In the genomic region with DNA sequence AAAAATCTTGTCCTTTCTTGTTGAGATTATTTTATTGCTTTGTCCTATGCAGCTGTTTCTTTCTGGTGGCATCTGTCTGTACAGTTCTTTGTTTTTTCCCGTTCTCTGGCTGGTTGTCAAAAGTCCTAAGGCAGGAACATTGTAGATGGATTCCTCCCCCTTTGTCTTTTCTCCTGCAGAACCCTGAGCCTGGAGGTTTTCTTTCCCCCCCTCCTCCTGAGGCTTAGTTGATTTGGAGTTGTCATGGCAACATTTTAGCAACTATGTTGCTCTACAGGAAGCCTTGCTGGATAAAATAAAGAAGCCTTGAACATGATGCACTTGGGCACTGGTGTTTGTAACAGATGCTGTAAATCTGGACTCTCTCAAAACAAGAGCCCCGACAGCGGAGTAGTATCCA, we compare ENCODE assay signal across 8 mouse cellular contexts. TPM values are rescaled to one million over a fixed set of nuclear protein-coding genes. Genes with fewer than 3 reads are reported as not detected.
DNase-seq lines count a peak whose midpoint lies in the region; ATAC-seq and TF ChIP-seq lines count a peak whose summit lies in the region.

No protein-coding gene starts in this region.

- H3K4me1 ChIP-seq in kidney, adult 2 months (ENCODE audit: control insufficient read depth, insufficient read depth, low read length), result no peaks in the 10 kb centered on the region
- H3K4me1 ChIP-seq in liver, postnatal 0 days (ENCODE audit: insufficient read depth), result peaks cover 18% of the 10 kb centered on the region
- H3K4me1 ChIP-seq in stomach, postnatal 0 days (replicated peaks; ENCODE audit: control insufficient read depth, insufficient read depth), result 0 out of 2 replicates have a peak, but pooled peaks cover 3% of the 10 kb centered on the region

- no peaks in the 10 kb centered on the region for H3K9me3 ChIP-seq in liver, postnatal 0 days (ENCODE audit: low read length)
- H3K9me3 ChIP-seq in stomach, postnatal 0 days (ENCODE audit: control insufficient read depth, low read length), result no peaks in the 10 kb centered on the region

- H3K4me2 ChIP-seq in liver, postnatal 0 days (ENCODE audit: low read depth, low read length), result peak overlapping the region; percentile 73
- H3K4me2 ChIP-seq in stomach, postnatal 0 days (replicated peaks; ENCODE audit: low read depth), result peak overlapping the region; percentile 64

- peak; percentile 39 for DNase-seq in kidney, adult 2 months
- DNase-seq in kidney, postnatal 10 days, result no peak
- DNase-seq in CD4-positive, CD25-positive, alpha-beta regulatory T cell, adult 2 months (ENCODE audit: low read depth, low spot score), result peak; percentile 47
- peak; percentile 49 for DNase-seq in embryo, embryonic 11 days
- DNase-seq in heart, postnatal 10 days, result peak; percentile 46 to 48
- no peak for DNase-seq in liver, postnatal 0 days
- no peak for DNase-seq in stomach, postnatal 0 days (ENCODE audit: low spot score)

- ATAC-seq in liver, postnatal 0 days, result no peak
- no peak; the same call in 1 of the 2 replicates for ATAC-seq in stomach, postnatal 0 days (ENCODE audit: low FRiP score, low TSS enrichment)
- ATAC-seq in erythroid progenitor cell, adult 5-6 weeks (replicated peaks; ENCODE audit: low FRiP score, poor library complexity, severe bottlenecking), result no peak

- H3K27ac ChIP-seq in kidney, adult 2 months (ENCODE audit: insufficient read depth, low read depth, low read length), result peak overlapping the region; percentile 91; the same call in 1 of the 2 replicates
- H3K27ac ChIP-seq in liver, postnatal 0 days (ENCODE audit: low read depth), result peak overlapping the region; percentile 95
- H3K27ac ChIP-seq in stomach, postnatal 0 days (replicated peaks), result peak overlapping the region; percentile 96

- no peaks in the 10 kb centered on the region; the same call in 1 of the 2 replicates for H3K36me3 ChIP-seq in kidney, adult 2 months (ENCODE audit: control insufficient read depth, insufficient read depth, low read length)
- peaks cover 19% of the 10 kb centered on the region for H3K36me3 ChIP-seq in liver, postnatal 0 days (replicated peaks; ENCODE audit: insufficient read depth, low read length)
- peaks cover 7% of the 10 kb centered on the region; the same call in 1 of the 2 replicates for H3K36me3 ChIP-seq in stomach, postnatal 0 days (ENCODE audit: control insufficient read depth, insufficient read depth, low read length)

- H3K4me3 ChIP-seq in kidney, adult 2 months (ENCODE audit: insufficient read depth, low read depth, low read length), result peak overlapping the region; percentile 28
- H3K4me3 ChIP-seq in liver, postnatal 0 days (ENCODE audit: low read depth, low read length), result peak overlapping the region; percentile 100
- peak overlapping the region; percentile 94 for H3K4me3 ChIP-seq in stomach, postnatal 0 days (ENCODE audit: low read depth, low read length)

- intact Hi-C loops in heart, postnatal 10 days (cut with DNase I), result loop anchor here (1.0 to 5.0 kb wide), 2 partner anchors 25 to 65 kb away; a partner anchor contains a TSS

- TF ChIP-seq CTCF in kidney, adult 2 months (conservative IDR thresholded peaks at IDR 0.05; ENCODE audit: insufficient read depth, insufficient read length, low read depth, low read length), result no peak
- no peak for TF ChIP-seq CTCF in liver, postnatal 0 days (IDR thresholded peaks at IDR 0.05; ENCODE audit: low read depth)
- no peak for TF ChIP-seq CTCF in stomach, postnatal 0 days (IDR thresholded peaks at IDR 0.05; ENCODE audit: low read depth)

- WGBS in kidney, adult 2 months, result 32% methylated on average over 3 of the region's 3 CpGs
- WGBS in liver, postnatal 0 days (ENCODE audit: insufficient replicate concordance), result 51% methylated on average over 3 of the region's 3 CpGs
- 22% methylated on average over 3 of the region's 3 CpGs for WGBS in stomach, postnatal 0 days

- H3K9ac ChIP-seq in liver, postnatal 0 days (replicated peaks), result peak overlapping the region; percentile 98
- peak overlapping the region; percentile 96 for H3K9ac ChIP-seq in stomach, postnatal 0 days (ENCODE audit: low read length)

- no peak for TF ChIP-seq POLR2A in kidney, adult 2 months (IDR thresholded peaks at IDR 0.05; ENCODE audit: low read depth, low read length)

- H3K27me3 ChIP-seq in kidney, adult 2 months (replicated peaks; ENCODE audit: control insufficient read depth, insufficient read depth, low read length), result no peaks in the 10 kb centered on the region
- H3K27me3 ChIP-seq in liver, postnatal 0 days (ENCODE audit: insufficient read depth, low read length), result no peaks in the 10 kb centered on the region
- no peaks in the 10 kb centered on the region for H3K27me3 ChIP-seq in stomach, postnatal 0 days (ENCODE audit: control insufficient read depth, insufficient read depth, low read length)

- TF ChIP-seq EP300 in liver, postnatal 0 days (IDR thresholded peaks at IDR 0.05; ENCODE audit: low read depth), result no peak
- no peak for TF ChIP-seq EP300 in stomach, postnatal 0 days (optimal IDR thresholded peaks at IDR 0.05)

RNA-seq across cellular contexts. Expression of a gene that starts 1.3 kb away (rescaled TPM):
- polyA plus RNA-seq in kidney, adult 2 months (2012; rRNA removed), result 56.8 and 59.0 TPM in 2 replicates
- 10 to 100 TPM; 50.4 to 51.3 TPM for total RNA-seq in heart, postnatal 10 days (2021)
- 22.6 and 25.4 TPM in 2 replicates for polyA plus RNA-seq in liver, postnatal 0 days (2015; fragmentation: Nextera tagmentation; extraction: Ambion mirVana)
- 39.1 and 41.6 TPM in 2 replicates for polyA plus RNA-seq in stomach, postnatal 0 days (2015; fragmentation: Nextera tagmentation; extraction: Ambion mirVana)
- total RNA-seq in erythroid progenitor cell, adult 5-6 weeks (2015; ENCODE audit: low replicate concordance), result 1.7 and 4.3 TPM in 2 replicates
- 5.0 and 9.1 TPM in 2 replicates for total RNA-seq in erythroid progenitor cell, adult 5-6 weeks (2017; ENCODE audit: low replicate concordance)

RNA-seq across cellular contexts. Expression of a gene that starts 6.2 kb away (rescaled TPM):
- polyA plus RNA-seq in kidney, adult 2 months (2012; rRNA removed), result 77.3 and 79.7 TPM in 2 replicates
- total RNA-seq in heart, postnatal 10 days (2021), result 1 to 10 TPM; 1.6 TPM
- 36.5 and 37.8 TPM in 2 replicates for polyA plus RNA-seq in liver, postnatal 0 days (2015; fragmentation: Nextera tagmentation; extraction: Ambion mirVana)
- 3.7 and 3.8 TPM in 2 replicates for polyA plus RNA-seq in stomach, postnatal 0 days (2015; fragmentation: Nextera tagmentation; extraction: Ambion mirVana)
- total RNA-seq in erythroid progenitor cell, adult 5-6 weeks (2015; ENCODE audit: low replicate concordance), result not detected in 2 replicates
- total RNA-seq in erythroid progenitor cell, adult 5-6 weeks (2017; ENCODE audit: low replicate concordance), result 0.90 TPM in 1 of 2 replicates, not detected in the other

RNA-seq across cellular contexts. Expression of a gene that starts 23.7 kb away (rescaled TPM):
- 1.6 and 4.8 TPM in 2 replicates for polyA plus RNA-seq in kidney, adult 2 months (2012; rRNA removed)
- 1 to 10 TPM; 2.1 to 2.5 TPM for total RNA-seq in heart, postnatal 10 days (2021)
- polyA plus RNA-seq in liver, postnatal 0 days (2015; fragmentation: Nextera tagmentation; extraction: Ambion mirVana), result 5.6 and 7.0 TPM in 2 replicates
- polyA plus RNA-seq in stomach, postnatal 0 days (2015; fragmentation: Nextera tagmentation; extraction: Ambion mirVana), result 1.1 and 1.2 TPM in 2 replicates
- 11.7 and 15.9 TPM in 2 replicates for total RNA-seq in erythroid progenitor cell, adult 5-6 weeks (2015; ENCODE audit: low replicate concordance)
- 16.7 and 22.9 TPM in 2 replicates for total RNA-seq in erythroid progenitor cell, adult 5-6 weeks (2017; ENCODE audit: low replicate concordance)

RNA-seq across cellular contexts. Expression of a gene that starts 24.9 kb away (rescaled TPM):
- polyA plus RNA-seq in kidney, adult 2 months (2012; rRNA removed), result 88.7 and 106 TPM in 2 replicates
- total RNA-seq in heart, postnatal 10 days (2021), result 10 to 100 TPM; 59.4 to 65.1 TPM
- 57.9 and 61.7 TPM in 2 replicates for polyA plus RNA-seq in liver, postnatal 0 days (2015; fragmentation: Nextera tagmentation; extraction: Ambion mirVana)
- 95.8 and 113 TPM in 2 replicates for polyA plus RNA-seq in stomach, postnatal 0 days (2015; fragmentation: Nextera tagmentation; extraction: Ambion mirVana)
- total RNA-seq in erythroid progenitor cell, adult 5-6 weeks (2015; ENCODE audit: low replicate concordance), result not detected in 2 replicates
- total RNA-seq in erythroid progenitor cell, adult 5-6 weeks (2017; ENCODE audit: low replicate concordance), result not detected in 2 replicates

RNA-seq across cellular contexts. Expression of a gene that starts 42.5 kb away (rescaled TPM):
- 2.3 TPM in 2 replicates for polyA plus RNA-seq in kidney, adult 2 months (2012; rRNA removed)
- under 1 TPM in 1 of 2 experiments, not detected in 1; 0.22 TPM for total RNA-seq in heart, postnatal 10 days (2021)
- polyA plus RNA-seq in liver, postnatal 0 days (2015; fragmentation: Nextera tagmentation; extraction: Ambion mirVana), result 0.15 and 0.22 TPM in 2 replicates
- 45.5 and 48.2 TPM in 2 replicates for polyA plus RNA-seq in stomach, postnatal 0 days (2015; fragmentation: Nextera tagmentation; extraction: Ambion mirVana)
- total RNA-seq in erythroid progenitor cell, adult 5-6 weeks (2015; ENCODE audit: low replicate concordance), result not detected in 2 replicates
- 0.51 and 0.53 TPM in 2 replicates for total RNA-seq in erythroid progenitor cell, adult 5-6 weeks (2017; ENCODE audit: low replicate concordance)

Comparison
In these comparisons a context has a peak if more than half of its experiments do, and no peak if none do; other contexts are left out.
1. DNase-seq: peak in kidney, adult 2 months (single experiment), CD4-positive, CD25-positive, alpha-beta regulatory T cell, adult 2 months (single experiment), embryo, embryonic 11 days (single experiment) and heart, postnatal 10 days (2 of 2); none in kidney, postnatal 10 days (single experiment), liver, postnatal 0 days (single experiment) and stomach, postnatal 0 days (single experiment).
2. H3K4me3 ChIP-seq: peak in every context shown above with its lines; median percentile 100 in liver, postnatal 0 days; 94 in stomach, postnatal 0 days; 28 in kidney, adult 2 months.
3. Peak in every context shown above with its lines, with median percentiles within 50 percentile points of each other: H3K27ac ChIP-seq.